Mouse (Mus musculus) heart, adult 9 months (tissue): ENCODE data around the gene 4930503B20Rik.

Experiments used
- DNase-seq, 2 experiments: peaks; one replicate each; pipeline ENCODE4 v3.0.0; 2022; ENCODE audit warnings: low spot score in 2 of 2

The 4930503B20Rik gene

GRCm38 (mm10) chr3:146650716-146651115 lies 401 bp downstream of the 4930503B20Rik start:
- DNase-seq = no peak

- DNase-seq = no peak
Measured at GRCm38 (mm10) chr3:146649311-146649894, 1.7 kb downstream of the 4930503B20Rik start.

DNA sequence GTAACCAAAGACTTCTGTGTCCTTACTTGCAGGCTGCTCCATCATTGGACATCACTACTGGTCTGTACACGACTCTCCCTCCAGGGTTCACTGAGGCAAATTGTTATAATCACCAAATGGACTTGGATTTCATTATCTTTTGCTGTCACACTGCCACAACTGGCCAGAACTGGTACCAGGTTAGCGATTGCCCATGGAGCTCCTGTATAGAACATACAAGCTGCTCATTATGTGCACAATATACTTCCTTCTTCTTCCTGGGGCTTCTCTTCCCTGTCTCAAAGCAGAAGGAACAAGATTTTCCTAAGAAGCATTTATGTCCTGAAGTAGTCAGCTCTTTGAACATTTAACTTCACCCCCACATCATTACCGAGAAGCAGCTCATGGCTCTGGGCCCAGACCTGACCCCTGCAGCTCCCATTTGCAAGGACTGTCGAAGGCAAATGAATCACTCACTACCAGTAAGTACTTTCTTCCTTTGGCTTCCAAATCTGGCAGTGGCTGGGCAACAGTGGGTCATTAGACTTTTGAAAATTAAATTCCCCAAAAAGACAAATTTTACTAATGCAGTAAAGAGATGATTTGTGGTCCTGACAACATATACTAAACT lies 9.2 kb downstream of the 4930503B20Rik start:
- DNase-seq = no peak

GRCm38 (mm10) chr3:146632506-146632905 lies 18.6 kb downstream of the 4930503B20Rik start:
- DNase-seq = no peak

DNA sequence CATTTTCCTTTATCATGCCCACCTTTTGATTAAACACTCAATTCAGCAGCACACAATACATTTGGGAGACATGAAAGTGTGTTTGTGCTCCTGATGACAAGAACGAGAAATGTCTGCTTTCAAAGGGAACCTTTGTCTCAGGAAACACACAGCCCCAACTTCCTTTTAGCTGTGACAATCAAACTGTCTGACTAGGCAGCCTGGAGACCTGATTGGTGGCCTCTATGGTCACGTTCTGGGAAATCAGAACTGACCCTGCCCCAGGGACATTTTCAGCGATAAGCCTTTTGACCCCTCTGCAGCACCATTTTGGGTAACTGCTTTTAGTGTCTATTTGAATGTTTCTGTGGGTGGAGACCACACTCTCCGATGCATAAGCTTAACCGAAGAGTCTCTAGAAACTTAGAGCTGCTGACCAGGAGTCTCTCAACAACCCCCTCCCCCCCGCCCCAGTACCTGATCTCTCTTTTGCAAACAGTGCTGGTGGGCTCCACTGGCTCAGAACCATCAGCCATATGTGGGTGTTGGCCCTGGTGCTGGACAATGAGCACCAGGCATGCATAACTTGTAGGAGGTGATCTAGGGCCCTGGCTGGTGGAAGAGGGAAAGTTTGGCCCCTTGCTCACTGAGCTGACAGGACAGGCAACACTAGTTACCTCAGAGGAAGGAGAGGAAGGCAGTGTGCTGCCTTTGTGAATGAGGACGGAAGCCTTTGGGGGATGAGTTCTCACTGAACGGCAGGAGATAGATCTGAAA lies 22.7 kb downstream of the 4930503B20Rik start:
- DNase-seq = no peak

DNA sequence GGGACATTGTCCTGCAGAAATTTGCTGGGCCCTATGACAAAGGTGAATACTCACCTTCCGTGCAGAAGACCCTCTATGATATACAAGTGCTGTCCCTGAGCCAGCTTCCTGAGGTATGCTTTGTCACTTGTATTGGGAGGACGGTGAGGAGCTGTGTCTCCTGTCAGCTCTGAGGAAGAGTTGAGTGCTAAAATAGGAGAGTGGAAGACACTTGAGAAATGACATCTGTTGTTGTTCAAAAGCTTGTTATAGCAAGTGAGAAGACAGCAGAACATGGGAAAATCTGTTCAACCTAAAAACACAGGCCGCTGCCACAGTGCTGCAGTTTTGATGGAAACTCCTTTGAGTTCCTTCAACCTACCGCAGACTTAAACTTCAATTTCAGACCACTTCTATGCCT lies 25.4 kb downstream of the 4930503B20Rik start:
- DNase-seq = no peak

GRCm38 (mm10) chr3:146621966-146622365 lies 29.2 kb downstream of the 4930503B20Rik start:
- no peak for DNase-seq

DNA sequence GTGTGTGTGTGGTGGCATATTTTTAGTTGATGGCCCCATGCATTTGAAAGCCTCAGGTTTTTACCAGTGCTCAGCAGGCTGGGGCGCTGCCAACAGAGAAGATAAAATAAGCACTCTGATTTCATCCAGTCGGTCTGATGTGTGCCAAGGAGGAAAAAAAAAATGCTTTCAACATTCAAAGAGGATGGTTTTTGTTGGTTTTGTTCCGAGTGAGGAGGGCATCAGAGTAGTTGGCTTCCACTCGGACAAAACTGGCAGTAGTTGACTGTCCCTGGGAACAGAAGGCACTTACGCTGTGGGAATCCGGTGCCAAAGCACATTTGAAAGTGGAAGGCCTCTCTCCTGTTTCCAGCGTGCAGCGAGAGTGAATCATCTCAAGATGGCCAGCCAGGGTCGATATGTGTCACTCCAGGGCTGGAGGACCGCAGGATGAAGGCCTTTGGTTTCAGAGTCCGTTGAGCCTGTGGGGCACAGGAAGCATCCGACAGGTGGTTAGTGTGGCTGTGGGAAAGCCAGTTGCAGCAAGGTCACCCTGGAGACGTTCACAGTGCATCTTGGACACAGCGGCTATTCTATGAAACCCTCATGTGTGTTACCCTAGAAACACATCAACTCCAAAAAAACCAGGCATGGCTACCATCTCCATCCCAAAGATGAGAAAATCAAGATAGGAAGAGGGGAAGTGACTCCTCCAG lies 30.4 kb downstream of the 4930503B20Rik start:
- peak in 1 of 2 experiments; percentile 31 for DNase-seq

GRCm38 (mm10) chr3:146620101-146620500 lies 31.0 kb downstream of the 4930503B20Rik start:
- no peak for DNase-seq

GRCm38 (mm10) chr3:146618357-146618756 lies 32.8 kb downstream of the 4930503B20Rik start:
- no peak for DNase-seq

- no peak for DNase-seq
Measured at GRCm38 (mm10) chr3:146617946-146618345, 33.2 kb downstream of the 4930503B20Rik start.

DNA sequence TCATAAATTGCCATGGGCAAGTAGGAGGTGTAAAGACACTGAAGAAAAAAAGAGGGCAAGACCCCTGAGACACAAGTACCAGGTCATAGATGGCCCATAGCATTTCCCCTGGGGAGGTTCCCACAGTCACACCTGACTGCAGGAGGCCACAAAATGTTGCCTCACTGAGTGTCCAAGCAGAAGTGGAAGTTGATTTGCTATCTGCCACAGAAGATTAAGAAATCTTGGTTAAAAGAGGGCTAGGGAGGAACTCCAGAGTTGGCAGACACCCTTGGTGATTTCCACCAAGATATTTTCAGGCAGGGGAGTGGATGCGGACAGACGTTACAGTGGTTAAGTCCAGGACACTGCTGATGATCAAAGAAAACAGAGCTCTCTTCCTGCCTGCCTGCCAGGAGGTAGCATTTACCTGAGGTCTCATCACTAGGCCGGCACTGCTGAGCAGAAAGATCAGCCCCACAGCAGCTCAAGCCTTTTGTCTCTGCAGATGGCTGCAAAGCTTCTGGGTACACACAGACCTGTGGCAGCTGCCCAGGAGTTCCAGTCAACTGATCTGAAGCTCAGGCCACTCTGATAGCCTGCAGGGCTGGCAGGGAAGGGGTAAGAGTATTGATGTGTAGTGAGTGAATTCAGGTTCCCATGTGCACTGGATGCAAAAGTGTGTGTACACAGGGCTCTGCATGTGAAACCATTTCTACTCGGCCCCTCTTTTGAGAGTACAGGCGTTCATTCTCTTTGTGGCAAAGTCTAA lies 34.4 kb downstream of the 4930503B20Rik start:
- no peak for DNase-seq

DNA sequence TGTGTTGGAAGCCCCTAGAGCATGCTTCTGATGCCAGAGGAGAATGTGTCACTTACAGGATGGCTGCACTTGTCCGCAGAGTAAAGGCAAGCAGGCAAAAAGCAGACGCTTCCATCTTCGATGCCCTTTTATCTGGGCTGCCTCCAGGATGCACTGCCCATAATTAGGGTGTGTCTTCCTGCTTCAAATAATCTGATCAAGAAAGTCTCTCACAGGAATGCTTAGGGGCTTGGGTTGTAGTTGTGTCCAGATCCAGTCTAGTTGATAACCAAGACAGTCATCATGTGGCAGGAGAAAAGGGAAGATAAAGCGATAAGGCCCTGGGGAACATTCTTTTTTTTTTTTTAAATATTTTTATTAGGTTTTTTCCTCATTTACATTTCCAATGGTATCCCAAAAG lies 35.6 kb downstream of the 4930503B20Rik start, which contains the start of gene Dnase2b:
TSS of gene Dnase2b (minus strand) at position 101 of the 400 bp plus-strand sequence.
- no peak for DNase-seq

DNA sequence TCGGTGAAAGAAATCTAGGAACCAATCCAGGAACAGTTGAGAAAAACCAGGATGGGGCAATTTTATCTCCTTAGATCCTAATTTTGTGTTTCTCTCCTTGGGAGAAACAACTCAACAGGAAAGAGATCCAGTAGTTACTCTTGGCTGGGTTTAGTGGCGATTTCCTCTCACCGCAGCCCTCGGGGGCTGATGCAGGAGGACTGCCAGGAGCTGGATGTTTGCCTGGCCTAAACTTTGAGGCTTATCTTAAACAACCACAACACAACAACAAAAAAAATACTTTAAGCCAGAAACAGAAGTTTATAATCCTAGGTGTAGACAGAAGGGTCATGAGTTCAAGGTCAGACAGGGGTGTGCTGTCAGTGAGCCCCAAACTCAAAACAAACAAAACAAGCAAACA lies 39.3 kb downstream of the 4930503B20Rik start:
- peak; percentile 19 to 35 for DNase-seq

DNA sequence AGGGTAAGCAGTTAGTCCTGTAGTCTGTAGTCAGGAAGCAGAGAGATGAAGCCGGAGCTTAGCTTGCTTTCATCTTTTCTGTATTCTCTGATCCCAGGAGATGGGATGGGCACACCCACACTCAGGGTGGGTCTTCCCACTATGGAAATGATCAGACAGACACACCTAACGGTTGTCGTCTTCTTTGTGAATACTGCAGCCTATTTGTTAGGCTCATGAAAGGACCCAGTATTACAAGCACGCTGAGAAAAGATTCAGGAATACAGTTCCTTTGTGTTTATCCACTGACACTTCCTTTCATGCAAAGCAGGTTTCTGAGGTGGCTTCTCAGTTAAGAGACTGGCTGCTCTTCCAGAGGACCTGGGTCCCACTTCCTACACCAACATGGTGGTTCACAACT lies 39.9 kb downstream of the 4930503B20Rik start:
- no peak for DNase-seq

DNA sequence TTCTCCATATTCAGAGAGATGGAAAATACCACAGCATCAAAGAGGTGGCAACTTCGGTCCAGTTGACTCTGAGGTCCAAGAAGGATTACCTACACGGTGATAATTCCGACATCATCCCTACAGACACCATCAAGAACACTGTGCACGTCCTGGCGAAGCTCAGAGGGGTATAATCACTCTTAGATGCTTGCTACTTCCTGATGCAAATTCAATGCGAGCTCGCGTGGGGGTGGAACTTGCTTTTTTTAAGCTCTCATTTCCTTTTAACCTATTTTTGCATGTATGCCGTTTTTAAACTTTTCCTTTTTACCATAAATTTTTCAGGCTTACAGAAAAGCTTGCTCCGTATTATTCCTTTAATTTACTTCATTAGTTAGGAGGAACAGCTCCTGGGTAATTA lies 40.8 kb downstream of the 4930503B20Rik start:
- no peak for DNase-seq

GRCm38 (mm10) chr3:146607368-146607767 lies 43.7 kb downstream of the 4930503B20Rik start:
- DNase-seq = no peak

DNA sequence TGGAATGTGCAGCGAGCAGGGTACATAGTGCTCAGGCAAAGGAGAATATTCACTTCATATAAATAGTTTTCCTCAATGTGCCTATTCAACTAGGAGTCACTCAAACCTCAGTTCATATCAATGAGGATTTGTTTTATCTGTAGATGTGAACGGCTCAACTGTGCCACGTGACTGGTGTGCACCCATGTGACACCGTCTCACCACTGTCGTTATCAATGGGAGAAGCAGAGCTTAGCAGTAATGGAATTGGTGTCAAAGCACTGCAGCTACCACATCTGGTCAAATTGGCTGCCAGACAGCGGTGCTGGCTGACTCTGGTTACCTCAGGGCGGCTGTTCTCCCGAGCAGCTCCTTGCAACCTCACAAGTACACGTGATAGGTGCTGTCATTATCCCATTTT lies 46.5 kb downstream of the 4930503B20Rik start:
- no peak for DNase-seq

- DNase-seq = no peak
Measured at GRCm38 (mm10) chr3:146602531-146602930, 48.6 kb downstream of the 4930503B20Rik start.

- DNase-seq = no peak
Measured at GRCm38 (mm10) chr3:146601205-146601604, 49.9 kb downstream of the 4930503B20Rik start.

DNA sequence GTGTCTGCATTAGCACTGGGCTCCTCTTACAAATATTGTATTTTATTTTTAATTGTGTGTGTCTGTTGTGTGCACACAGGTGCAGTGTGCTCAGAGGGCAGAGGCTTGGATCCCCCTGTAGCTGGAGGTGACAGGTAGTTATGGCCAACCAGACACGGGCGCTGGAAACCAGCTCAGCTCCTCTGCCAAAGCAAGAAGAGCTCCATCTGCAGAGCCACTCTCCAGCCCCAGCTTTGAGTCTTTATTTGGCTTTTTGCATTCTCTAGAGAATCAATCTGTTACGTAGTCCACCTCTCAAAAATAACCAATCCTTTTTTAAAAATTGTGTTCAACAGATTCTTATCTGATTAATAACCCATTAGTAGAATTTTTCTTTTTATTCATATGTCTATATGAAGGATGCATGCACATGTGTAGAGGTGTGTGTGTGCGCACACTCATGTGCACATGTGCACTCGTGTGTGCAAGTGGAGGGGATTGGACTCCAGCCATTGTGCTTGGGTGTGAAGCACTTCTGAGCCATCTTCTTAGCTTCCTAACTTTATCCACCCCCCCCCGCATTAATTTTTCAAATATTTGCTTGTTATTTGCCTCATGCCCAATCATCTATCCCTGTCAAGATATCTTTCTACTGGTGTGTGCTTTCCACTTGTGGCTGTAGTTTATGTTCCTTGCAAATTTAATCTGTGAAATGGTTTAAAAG lies 51.8 kb downstream of the 4930503B20Rik start:
- DNase-seq = no peak
